Mouse (Mus musculus): ENCODE data around the gene Gsto1. TPM values are rescaled to one million over a fixed set of nuclear protein-coding genes. Genes with fewer than 3 reads are reported as not detected.

Gene Gsto1
- polyA plus RNA-seq, 1 experiment from 2014 or later = 96.7 TPM

GRCm38 (mm10) chr19:47898472-47899079, 43.8 kb downstream of the Gsto1 start:
- Histone ChIP-seq H3K9me3 (no peaks in the 10 kb centered on the region), H3K27me3 (no peaks in the 10 kb centered on the region), H3K4me2 (no peak overlapping the region), H3K27ac (no peak overlapping the region), H3K4me1 (peaks cover 27% of the 10 kb centered on the region), H3K36me3 (peaks cover 36% of the 10 kb centered on the region), H3K4me3 (no peak overlapping the region), H3K9ac (no peak overlapping the region)
- WGBS = 84% methylated on average over 8 of the region's 8 CpGs
- ATAC-seq (ENCODE audit: borderline replicate concordance, extremely low read depth, low FRiP score, low TSS enrichment) = no peak

- no peaks in the 10 kb centered on the region for H3K9me3 ChIP-seq
- no peak for ATAC-seq (ENCODE audit: borderline replicate concordance, extremely low read depth, low FRiP score, low TSS enrichment)
- no peak overlapping the region for H3K9ac ChIP-seq
- no peaks in the 10 kb centered on the region for H3K27me3 ChIP-seq
- peaks cover 40% of the 10 kb centered on the region for H3K4me1 ChIP-seq
- WGBS = 49% methylated on average over 6 of the region's 6 CpGs
- H3K4me2 ChIP-seq = no peak overlapping the region
- H3K36me3 ChIP-seq = peaks cover 28% of the 10 kb centered on the region
- H3K4me3 ChIP-seq = no peak overlapping the region
- no peak overlapping the region for H3K27ac ChIP-seq
Observed at GRCm38 (mm10) chr19:47900012-47900411, 45.2 kb downstream of the Gsto1 start.

- ATAC-seq (ENCODE audit: borderline replicate concordance, extremely low read depth, low FRiP score, low TSS enrichment) = no peak
- Histone ChIP-seq H3K4me1 (peaks cover 45% of the 10 kb centered on the region), H3K9me3 (no peaks in the 10 kb centered on the region), H3K4me3 (no peak overlapping the region), H3K27me3 (no peaks in the 10 kb centered on the region), H3K36me3 (peaks cover 23% of the 10 kb centered on the region), H3K9ac (no peak overlapping the region), H3K27ac (no peak overlapping the region), H3K4me2 (no peak overlapping the region)
- WGBS = 69% methylated on average over 10 of the region's 10 CpGs
Observed at GRCm38 (mm10) chr19:47900558-47900957, 45.8 kb downstream of the Gsto1 start.

GRCm38 (mm10) chr19:47902316-47903201, 47.8 kb downstream of the Gsto1 start:
- no peaks in the 10 kb centered on the region for H3K27me3 ChIP-seq
- ATAC-seq (ENCODE audit: borderline replicate concordance, extremely low read depth, low FRiP score, low TSS enrichment) = peak; percentile 28; the same call in 1 of the 2 replicates
- peaks cover 4% of the 10 kb centered on the region for H3K36me3 ChIP-seq
- 52% methylated on average over 13 of the region's 13 CpGs for WGBS
- no peak overlapping the region for H3K4me3 ChIP-seq
- H3K9ac ChIP-seq = no peak overlapping the region
- H3K27ac ChIP-seq = peak overlapping the region; percentile 45
- 0 out of 2 replicates have a peak overlapping the region, but pooled peaks have one; percentile 0 for H3K4me2 ChIP-seq
- H3K4me1 ChIP-seq = peaks cover 45% of the 10 kb centered on the region
- no peaks in the 10 kb centered on the region for H3K9me3 ChIP-seq

- peaks cover 50% of the 10 kb centered on the region for H3K4me1 ChIP-seq
- no peak overlapping the region for H3K4me3 ChIP-seq
- H3K36me3 ChIP-seq = no peaks in the 10 kb centered on the region
- H3K4me2 ChIP-seq = no peak overlapping the region
- no peak overlapping the region for H3K27ac ChIP-seq
- no peak overlapping the region for H3K9ac ChIP-seq
- H3K27me3 ChIP-seq = no peaks in the 10 kb centered on the region
- ATAC-seq (ENCODE audit: borderline replicate concordance, extremely low read depth, low FRiP score, low TSS enrichment) = no peak
- 54% methylated on average over 4 of the region's 4 CpGs for WGBS
- no peaks in the 10 kb centered on the region for H3K9me3 ChIP-seq
Observed at GRCm38 (mm10) chr19:47903679-47904078, 48.9 kb downstream of the Gsto1 start.

GRCm38 (mm10) chr19:47905081-47905480, 50.3 kb downstream of the Gsto1 start:
- Histone ChIP-seq H3K36me3 (no peaks in the 10 kb centered on the region), H3K27ac (0 out of 2 replicates have a peak overlapping the region, but pooled peaks have one; percentile 11), H3K4me1 (peaks cover 62% of the 10 kb centered on the region), H3K9me3 (no peaks in the 10 kb centered on the region), H3K9ac (no peak overlapping the region), H3K4me3 (no peak overlapping the region), H3K4me2 (no peak overlapping the region), H3K27me3 (no peaks in the 10 kb centered on the region)
- WGBS = 51% methylated on average over 4 of the region's 4 CpGs
- ATAC-seq (ENCODE audit: borderline replicate concordance, extremely low read depth, low FRiP score, low TSS enrichment) = no peak

GRCm38 (mm10) chr19:47905603-47906002, 50.8 kb downstream of the Gsto1 start:
- Histone ChIP-seq H3K27ac (0 out of 2 replicates have a peak overlapping the region, but pooled peaks have one; percentile 11), H3K27me3 (no peaks in the 10 kb centered on the region), H3K4me2 (no peak overlapping the region), H3K36me3 (no peaks in the 10 kb centered on the region), H3K9ac (no peak overlapping the region), H3K4me3 (no peak overlapping the region), H3K4me1 (peaks cover 67% of the 10 kb centered on the region), H3K9me3 (no peaks in the 10 kb centered on the region)
- ATAC-seq (ENCODE audit: borderline replicate concordance, extremely low read depth, low FRiP score, low TSS enrichment) = peak; percentile 29
- 70% methylated on average over 5 of the region's 5 CpGs for WGBS

GRCm38 (mm10) chr19:47907596-47907995, 52.8 kb downstream of the Gsto1 start:
- 81% methylated on average over 9 of the region's 9 CpGs for WGBS
- H3K27ac ChIP-seq = no peak overlapping the region
- no peaks in the 10 kb centered on the region for H3K27me3 ChIP-seq
- ATAC-seq (ENCODE audit: borderline replicate concordance, extremely low read depth, low FRiP score, low TSS enrichment) = no peak
- H3K4me1 ChIP-seq = peaks cover 61% of the 10 kb centered on the region
- no peaks in the 10 kb centered on the region for H3K9me3 ChIP-seq
- no peaks in the 10 kb centered on the region for H3K36me3 ChIP-seq
- H3K4me2 ChIP-seq = no peak overlapping the region
- no peak overlapping the region for H3K4me3 ChIP-seq
- H3K9ac ChIP-seq = no peak overlapping the region

- 0 out of 2 replicates have a peak, but pooled peaks have one; percentile 3 for ATAC-seq (ENCODE audit: borderline replicate concordance, extremely low read depth, low FRiP score, low TSS enrichment)
- WGBS = 28% methylated on average over 6 of the region's 6 CpGs
Observed at GRCm38 (mm10) chr19:47908961-47909371, 54.2 kb downstream of the Gsto1 start.

GRCm38 (mm10) chr19:47909387-47910116, 54.8 kb downstream of the Gsto1 start:
- H3K4me3 ChIP-seq = peak overlapping the region; percentile 23
- peak overlapping the region; percentile 64 for H3K27ac ChIP-seq
- no peaks in the 10 kb centered on the region for H3K27me3 ChIP-seq
- ATAC-seq (ENCODE audit: borderline replicate concordance, extremely low read depth, low FRiP score, low TSS enrichment) = peak; percentile 48; the same call in 1 of the 2 replicates
- WGBS = 5% methylated on average over 10 of the region's 10 CpGs
- no peaks in the 10 kb centered on the region for H3K9me3 ChIP-seq
- no peaks in the 10 kb centered on the region for H3K36me3 ChIP-seq
- peaks cover 43% of the 10 kb centered on the region for H3K4me1 ChIP-seq
- H3K4me2 ChIP-seq = peak overlapping the region; percentile 49
- peak overlapping the region; percentile 7; the same call in 1 of the 2 replicates for H3K9ac ChIP-seq

More at GRCm38 (mm10) chr19:47908961-47909371, 54.2 kb downstream of the Gsto1 start:
- no peak overlapping the region for H3K4me3 ChIP-seq
- H3K27me3 ChIP-seq = no peaks in the 10 kb centered on the region
- no peak overlapping the region for H3K9ac ChIP-seq
- H3K4me2 ChIP-seq = peak overlapping the region; percentile 49
- no peaks in the 10 kb centered on the region for H3K36me3 ChIP-seq
- H3K4me1 ChIP-seq = peaks cover 47% of the 10 kb centered on the region
- no peaks in the 10 kb centered on the region for H3K9me3 ChIP-seq
- peak overlapping the region; percentile 64 for H3K27ac ChIP-seq

- no peak overlapping the region; the same call in 1 of the 2 replicates for H3K4me2 ChIP-seq
- peaks cover 36% of the 10 kb centered on the region for H3K4me1 ChIP-seq
- no peak overlapping the region for H3K4me3 ChIP-seq
- ATAC-seq (ENCODE audit: borderline replicate concordance, extremely low read depth, low FRiP score, low TSS enrichment) = no peak
- H3K9ac ChIP-seq = no peak overlapping the region
- H3K36me3 ChIP-seq = no peaks in the 10 kb centered on the region
- WGBS = 33% methylated on average over 4 of the region's 4 CpGs
- no peak overlapping the region for H3K27ac ChIP-seq
- no peaks in the 10 kb centered on the region for H3K9me3 ChIP-seq
- H3K27me3 ChIP-seq = no peaks in the 10 kb centered on the region
Observed at GRCm38 (mm10) chr19:47910117-47910618, 55.4 kb downstream of the Gsto1 start.
